Mouse (Mus musculus): Measurements from ENCODE around the gene Gdf5. TPM values are rescaled to one million over a fixed set of nuclear protein-coding genes. Genes with fewer than 3 reads are reported as not detected.

Gdf5 gene
- polyA plus RNA-seq (2016; fragmentation: Nextera tagmentation; extraction: Ambion mirVana), result 59.4 and 66.1 TPM in 2 replicates

DNA sequence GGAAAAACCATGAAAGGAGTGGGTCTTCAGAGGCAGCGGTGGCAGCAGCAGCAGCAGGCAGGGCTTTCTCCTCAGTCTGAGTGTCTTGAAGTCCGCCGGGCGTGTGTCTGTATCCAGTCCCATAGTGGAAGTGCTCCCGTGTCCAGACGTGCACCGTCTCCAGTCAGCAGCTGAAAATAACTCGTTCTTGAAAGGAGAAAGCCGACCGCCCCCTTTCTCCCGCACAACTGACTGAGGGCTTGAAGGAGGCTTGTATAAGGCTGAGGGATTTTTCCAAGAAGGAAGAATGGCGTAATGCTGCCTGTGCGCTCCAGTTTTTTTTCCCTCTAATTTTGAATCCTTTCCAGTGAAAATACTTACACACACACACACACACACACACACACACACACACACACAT lies at the start of gene Gdf5:
Gene Gdf5, minus strand, starts transcription at position 244 of the 400 bp plus-strand sequence.
- H3K9me3 ChIP-seq, result no peaks in the 10 kb centered on the region
- peaks cover 82% of the 10 kb centered on the region for H3K4me1 ChIP-seq (replicated peaks)

DNA sequence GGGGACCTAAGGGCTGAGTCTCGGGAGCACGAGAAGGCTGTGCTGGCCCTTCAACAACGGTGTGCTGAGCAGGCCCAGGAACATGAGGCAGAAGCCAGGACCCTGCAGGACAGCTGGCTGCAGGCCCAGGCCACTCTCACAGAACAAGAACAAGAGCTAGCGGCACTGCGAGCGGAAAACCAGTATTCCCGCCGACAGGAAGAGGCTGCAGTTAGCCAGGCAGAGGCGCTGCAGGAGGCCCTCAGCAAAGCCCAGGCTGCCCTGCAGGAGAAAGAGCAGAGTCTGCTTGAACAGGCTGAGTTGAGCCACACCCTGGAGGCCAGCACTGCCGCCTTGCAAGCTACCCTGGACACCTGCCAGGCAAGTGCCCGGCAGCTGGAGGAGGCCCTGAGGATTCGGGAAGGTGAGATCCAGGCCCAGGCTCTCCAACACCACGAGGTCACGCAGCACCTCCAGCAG lies 46.7 kb upstream of the Gdf5 start:
- Histone ChIP-seq H3K36me3 (peaks cover 100% of the 10 kb centered on the region), H3K9me3 (no peaks in the 10 kb centered on the region), H3K9ac (replicated peaks) (no peak overlapping the region), H3K4me1 (replicated peaks) (no peaks in the 10 kb centered on the region), H3K4me2 (no peak overlapping the region), H3K4me3 (replicated peaks) (no peak overlapping the region), H3K27me3 (no peaks in the 10 kb centered on the region), H3K27ac (no peak overlapping the region)
- 87% methylated on average over 14 of the region's 14 CpGs for WGBS
- no peak for ATAC-seq (ENCODE audit: insufficient number of reproducible peaks, insufficient read depth, low FRiP score, low TSS enrichment, low read depth)

More for the DNA sequence above, at the start of gene Gdf5:
- Histone ChIP-seq H3K36me3 (peaks cover 23% of the 10 kb centered on the region), H3K27ac (peak within 1 kb of the TSS; percentile 94), H3K4me2 (peak within 1 kb of the TSS; percentile 64), H3K9ac (replicated peaks) (peak within 1 kb of the TSS; percentile 64), H3K27me3 (no peaks in the 10 kb centered on the region; the same call in 1 of the 2 replicates), H3K4me3 (replicated peaks) (peak within 1 kb of the TSS; percentile 46)
- 25% methylated on average over 13 of the region's 13 CpGs for WGBS
- ATAC-seq (ENCODE audit: insufficient number of reproducible peaks, insufficient read depth, low FRiP score, low TSS enrichment, low read depth), result 0 out of 2 replicates have a peak, but pooled peaks have one; percentile 7

DNA sequence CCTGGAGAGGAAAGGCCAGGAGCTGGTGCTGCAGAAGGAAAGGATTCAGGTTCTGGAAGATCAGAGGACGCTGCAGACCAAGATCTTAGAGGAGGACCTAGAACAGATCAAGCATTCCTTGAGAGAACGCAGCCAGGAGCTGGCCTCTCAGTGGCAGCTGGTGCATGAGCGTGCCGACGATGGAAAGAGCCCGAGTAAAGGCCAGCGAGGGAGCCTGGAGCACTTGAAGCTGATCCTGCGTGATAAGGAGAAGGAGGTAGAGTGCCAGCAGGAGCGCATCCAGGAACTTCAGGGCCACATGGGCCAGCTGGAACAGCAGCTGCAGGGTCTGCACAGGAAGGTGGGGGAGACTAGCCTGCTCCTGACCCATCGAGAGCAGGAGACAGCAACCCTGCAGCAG lies 46.0 kb upstream of the Gdf5 start:
- ATAC-seq (ENCODE audit: insufficient number of reproducible peaks, insufficient read depth, low FRiP score, low TSS enrichment, low read depth), result no peak
- Histone ChIP-seq H3K36me3 (peaks cover 100% of the 10 kb centered on the region), H3K4me1 (replicated peaks) (no peaks in the 10 kb centered on the region), H3K27ac (no peak overlapping the region), H3K9ac (replicated peaks) (no peak overlapping the region), H3K9me3 (no peaks in the 10 kb centered on the region), H3K27me3 (no peaks in the 10 kb centered on the region), H3K4me3 (replicated peaks) (no peak overlapping the region), H3K4me2 (no peak overlapping the region)
- WGBS, result 94% methylated on average over 10 of the region's 10 CpGs

DNA sequence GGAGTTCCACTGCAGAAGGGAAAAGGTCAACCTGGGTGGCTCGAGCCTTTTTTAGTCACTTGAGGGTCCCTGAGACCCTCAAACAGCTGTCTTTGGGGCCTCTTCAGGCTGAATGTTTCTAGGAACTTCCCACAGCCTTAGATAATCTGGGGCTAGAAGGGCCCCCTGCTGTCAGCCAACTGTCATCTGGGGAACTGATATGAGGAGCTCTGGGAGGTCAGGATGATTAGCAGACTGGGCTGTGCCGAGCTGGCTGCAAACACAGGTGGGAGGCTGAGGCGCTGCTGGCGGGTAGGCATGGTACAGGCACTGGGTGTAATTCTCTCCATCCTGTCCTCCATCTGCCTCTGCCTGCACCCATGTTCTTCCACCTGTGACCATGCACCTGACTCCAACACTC lies 43.9 kb upstream of the Gdf5 start:
- 72% methylated on average over 4 of the region's 4 CpGs for WGBS
- H3K4me1 ChIP-seq (replicated peaks), result no peaks in the 10 kb centered on the region
- H3K9ac ChIP-seq (replicated peaks), result no peak overlapping the region
- no peak for ATAC-seq (ENCODE audit: insufficient number of reproducible peaks, insufficient read depth, low FRiP score, low TSS enrichment, low read depth)
- H3K36me3 ChIP-seq, result peaks cover 100% of the 10 kb centered on the region
- H3K27me3 ChIP-seq, result no peaks in the 10 kb centered on the region
- H3K27ac ChIP-seq, result no peak overlapping the region
- no peak overlapping the region for H3K4me2 ChIP-seq
- H3K9me3 ChIP-seq, result no peaks in the 10 kb centered on the region
- H3K4me3 ChIP-seq (replicated peaks), result no peak overlapping the region

DNA sequence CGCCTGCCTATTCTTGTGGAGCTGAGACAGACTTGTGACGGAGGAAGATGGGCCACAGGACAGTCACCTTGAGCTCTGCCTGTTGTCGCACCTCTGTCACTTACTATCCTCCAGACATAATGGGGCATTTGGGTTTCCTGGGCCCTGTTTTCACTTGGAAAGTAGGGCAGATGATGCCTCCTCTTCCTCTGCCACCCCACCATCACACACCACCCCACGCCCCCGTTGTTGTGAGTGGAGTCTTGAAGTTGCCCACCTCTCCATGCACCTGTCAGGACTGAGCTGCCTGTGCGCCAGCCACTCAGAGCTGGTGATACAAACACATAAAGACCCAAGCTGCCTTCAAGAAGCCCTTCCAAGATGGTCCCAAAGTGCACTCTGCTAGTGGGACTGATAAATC lies 42.0 kb upstream of the Gdf5 start:
- Histone ChIP-seq H3K4me1 (replicated peaks) (no peaks in the 10 kb centered on the region), H3K36me3 (peaks cover 100% of the 10 kb centered on the region), H3K9ac (replicated peaks) (no peak overlapping the region), H3K4me3 (replicated peaks) (no peak overlapping the region), H3K27me3 (no peaks in the 10 kb centered on the region), H3K4me2 (no peak overlapping the region), H3K27ac (no peak overlapping the region), H3K9me3 (no peaks in the 10 kb centered on the region)
- 93% methylated on average over 6 of the region's 6 CpGs for WGBS
- ATAC-seq (ENCODE audit: insufficient number of reproducible peaks, insufficient read depth, low FRiP score, low TSS enrichment, low read depth), result no peak

DNA sequence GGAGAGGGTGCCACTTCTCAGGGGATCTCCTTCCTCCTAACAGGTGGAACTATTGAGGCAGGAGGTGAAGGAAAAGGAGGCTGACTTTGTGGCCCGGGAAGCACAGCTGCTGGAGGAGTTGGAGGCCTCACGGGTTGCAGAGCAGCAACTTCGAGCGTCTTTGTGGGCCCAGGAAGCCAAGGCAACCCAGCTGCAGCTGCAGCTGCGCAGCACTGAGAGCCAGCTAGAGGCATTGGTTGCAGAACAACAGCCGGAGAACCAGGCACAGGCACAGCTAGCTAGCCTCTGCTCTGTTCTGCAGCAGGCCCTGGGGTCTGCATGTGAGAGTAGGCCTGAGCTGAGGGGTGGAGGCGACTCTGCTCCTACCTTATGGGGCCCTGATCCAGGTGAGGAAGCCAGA lies 40.6 kb upstream of the Gdf5 start:
- Histone ChIP-seq H3K9me3 (no peaks in the 10 kb centered on the region), H3K27me3 (no peaks in the 10 kb centered on the region), H3K4me3 (replicated peaks) (no peak overlapping the region), H3K4me2 (no peak overlapping the region), H3K9ac (replicated peaks) (no peak overlapping the region), H3K27ac (no peak overlapping the region), H3K36me3 (peaks cover 100% of the 10 kb centered on the region), H3K4me1 (replicated peaks) (no peaks in the 10 kb centered on the region)
- WGBS, result 73% methylated on average over 7 of the region's 7 CpGs
- ATAC-seq (ENCODE audit: insufficient number of reproducible peaks, insufficient read depth, low FRiP score, low TSS enrichment, low read depth), result no peak

DNA sequence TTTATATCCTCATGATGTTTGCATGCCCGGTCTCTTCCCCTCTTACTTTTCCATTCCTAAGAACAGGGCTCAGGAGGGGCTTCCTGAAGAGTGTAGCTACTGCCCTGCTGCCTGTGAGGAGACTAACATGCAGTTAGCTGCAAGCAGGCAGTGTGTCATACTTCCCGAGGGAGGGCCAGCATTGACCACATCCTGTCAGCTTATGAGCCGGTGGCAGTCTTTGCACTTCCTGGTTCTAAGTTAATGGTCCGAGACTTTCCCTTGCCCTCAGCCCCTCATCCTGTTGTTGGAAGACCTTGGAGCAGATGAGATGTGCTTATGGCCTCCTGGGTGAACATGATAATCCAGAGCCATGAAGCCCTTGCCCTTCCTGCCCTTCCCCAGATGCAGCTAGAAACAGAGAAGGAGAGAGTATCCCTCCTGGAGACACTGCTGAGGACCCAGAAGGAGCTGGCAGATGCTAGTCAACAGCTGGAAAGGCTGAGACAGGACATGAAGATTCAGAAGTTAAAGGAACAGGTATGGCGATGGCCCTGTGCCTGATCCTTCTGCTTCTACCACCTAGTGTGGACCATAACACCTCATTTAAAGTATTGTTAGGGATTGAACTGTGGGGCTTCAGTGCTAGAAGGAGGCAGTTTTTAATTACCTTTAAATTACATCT lies 34.3 kb upstream of the Gdf5 start:
- Histone ChIP-seq H3K4me3 (replicated peaks) (no peak overlapping the region), H3K4me1 (replicated peaks) (no peaks in the 10 kb centered on the region), H3K27ac (no peak overlapping the region), H3K9ac (replicated peaks) (no peak overlapping the region), H3K27me3 (no peaks in the 10 kb centered on the region), H3K36me3 (peaks cover 97% of the 10 kb centered on the region), H3K4me2 (no peak overlapping the region), H3K9me3 (no peaks in the 10 kb centered on the region)
- 82% methylated on average over 5 of the region's 5 CpGs for WGBS
- no peak for ATAC-seq (ENCODE audit: insufficient number of reproducible peaks, insufficient read depth, low FRiP score, low TSS enrichment, low read depth)

DNA sequence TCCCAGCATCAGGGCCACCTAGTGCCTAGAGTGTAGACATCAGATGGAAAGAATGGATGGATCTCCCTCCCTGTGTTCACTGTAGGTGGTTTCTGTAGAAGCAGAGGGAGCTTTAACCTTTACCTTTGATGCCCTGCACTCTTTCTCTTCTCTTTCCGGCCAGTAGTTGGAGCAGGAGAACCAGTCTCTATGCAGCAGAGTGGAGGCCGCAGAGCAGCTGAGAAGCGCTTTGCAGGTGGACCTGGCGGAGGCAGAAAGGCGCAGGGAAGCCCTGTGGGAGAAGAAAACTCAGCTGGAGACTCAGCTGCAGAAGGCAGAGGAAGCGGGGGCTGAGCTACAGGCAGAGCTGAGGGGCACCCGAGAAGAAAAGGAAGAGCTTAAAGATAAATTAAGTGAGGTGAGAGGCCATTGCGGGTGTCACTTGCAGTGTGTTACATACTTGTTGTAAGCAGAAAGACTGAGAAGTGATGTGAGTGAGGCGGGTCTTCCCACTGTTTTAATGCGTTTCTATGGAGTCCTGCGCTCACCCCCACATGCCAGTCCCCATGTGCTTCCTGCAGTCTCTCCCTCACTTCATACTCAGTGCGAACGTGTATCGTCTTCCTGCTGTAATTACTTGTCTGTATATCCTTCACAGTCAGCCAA lies 29.0 kb upstream of the Gdf5 start:
- no peak for ATAC-seq (ENCODE audit: insufficient number of reproducible peaks, insufficient read depth, low FRiP score, low TSS enrichment, low read depth)
- H3K4me2 ChIP-seq, result no peak overlapping the region
- H3K36me3 ChIP-seq, result peaks cover 93% of the 10 kb centered on the region
- no peak overlapping the region for H3K4me3 ChIP-seq (replicated peaks)
- H3K9ac ChIP-seq (replicated peaks), result no peak overlapping the region
- H3K27ac ChIP-seq, result no peak overlapping the region
- no peaks in the 10 kb centered on the region for H3K4me1 ChIP-seq (replicated peaks)
- H3K27me3 ChIP-seq, result no peaks in the 10 kb centered on the region
- no peaks in the 10 kb centered on the region for H3K9me3 ChIP-seq
- WGBS, result 79% methylated on average over 14 of the region's 14 CpGs

DNA sequence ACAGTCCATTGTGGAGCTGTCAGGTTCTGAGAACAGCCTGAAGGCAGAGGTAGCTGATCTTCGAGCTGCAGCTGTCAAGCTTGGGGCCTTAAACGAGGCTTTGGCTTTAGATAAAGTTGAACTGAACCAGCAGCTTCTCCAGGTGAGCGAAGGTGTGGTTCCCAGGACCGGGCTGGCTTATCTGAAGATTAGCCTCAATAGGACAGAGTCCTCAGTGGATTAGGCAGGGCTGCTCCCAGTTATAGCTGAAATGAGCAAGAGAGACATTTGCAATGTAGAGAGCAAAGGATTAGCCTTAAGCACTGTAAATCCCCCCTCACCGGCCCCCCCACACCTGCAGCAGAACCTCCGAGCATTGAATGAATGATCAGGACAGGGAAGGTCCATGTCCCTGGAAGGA lies 28.2 kb upstream of the Gdf5 start:
- Histone ChIP-seq H3K4me3 (replicated peaks) (no peak overlapping the region), H3K9ac (replicated peaks) (no peak overlapping the region), H3K4me2 (no peak overlapping the region), H3K27ac (no peak overlapping the region), H3K36me3 (peaks cover 93% of the 10 kb centered on the region), H3K9me3 (no peaks in the 10 kb centered on the region), H3K27me3 (no peaks in the 10 kb centered on the region), H3K4me1 (replicated peaks) (no peaks in the 10 kb centered on the region)
- WGBS, result 90% methylated on average over 6 of the region's 6 CpGs
- no peak for ATAC-seq (ENCODE audit: insufficient number of reproducible peaks, insufficient read depth, low FRiP score, low TSS enrichment, low read depth)

DNA sequence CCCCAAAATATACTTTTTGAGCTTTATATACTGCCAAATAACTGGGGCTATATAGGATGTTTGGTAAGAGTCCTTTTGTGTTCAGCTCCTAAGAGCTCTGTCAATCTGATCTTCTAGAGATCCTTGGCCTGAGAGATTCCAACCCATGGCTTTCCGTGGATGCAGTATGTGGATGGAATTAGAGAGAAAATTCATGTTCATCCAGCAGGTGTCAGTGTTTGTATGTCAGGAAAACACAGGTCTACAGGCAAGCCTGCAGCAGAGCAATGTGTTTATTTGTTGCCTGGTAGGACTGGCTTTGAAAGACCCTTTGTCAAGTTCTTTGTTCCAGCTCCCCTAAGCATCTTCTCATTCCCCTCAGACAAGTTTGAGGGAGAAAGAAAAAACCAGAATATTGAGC lies 17.8 kb upstream of the Gdf5 start:
- Histone ChIP-seq H3K4me1 (replicated peaks) (no peaks in the 10 kb centered on the region), H3K27me3 (no peaks in the 10 kb centered on the region), H3K27ac (no peak overlapping the region), H3K36me3 (peaks cover 74% of the 10 kb centered on the region), H3K4me3 (replicated peaks) (no peak overlapping the region), H3K9ac (replicated peaks) (no peak overlapping the region), H3K4me2 (no peak overlapping the region), H3K9me3 (no peaks in the 10 kb centered on the region)
- 54% methylated on average over 1 of the region's 1 CpGs for WGBS
- ATAC-seq (ENCODE audit: insufficient number of reproducible peaks, insufficient read depth, low FRiP score, low TSS enrichment, low read depth), result no peak

DNA sequence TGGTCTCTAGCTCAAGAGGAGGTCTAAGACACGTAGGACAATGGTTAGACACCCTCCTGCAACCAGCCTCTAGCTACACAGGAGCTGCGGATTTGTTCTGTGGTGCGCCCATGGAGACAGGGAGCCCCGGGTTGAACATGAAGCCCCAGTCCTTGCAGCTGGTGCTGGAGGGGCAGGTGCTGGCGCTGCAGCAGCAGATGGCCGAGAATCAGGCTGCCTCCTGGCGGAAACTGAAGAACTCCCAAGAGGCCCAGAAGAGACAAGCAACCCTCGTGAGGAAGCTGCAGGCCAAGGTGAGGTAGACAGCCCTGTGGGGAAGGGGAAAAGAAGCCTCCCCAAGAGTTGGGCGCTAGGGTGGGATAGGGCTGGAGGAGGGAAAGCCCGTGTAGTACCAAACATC lies 16.7 kb upstream of the Gdf5 start:
- Histone ChIP-seq H3K9me3 (no peaks in the 10 kb centered on the region), H3K4me3 (replicated peaks) (no peak overlapping the region), H3K27me3 (no peaks in the 10 kb centered on the region), H3K4me2 (no peak overlapping the region), H3K27ac (no peak overlapping the region), H3K9ac (replicated peaks) (no peak overlapping the region), H3K4me1 (replicated peaks) (no peaks in the 10 kb centered on the region; the same call in 1 of the 2 replicates), H3K36me3 (peaks cover 63% of the 10 kb centered on the region)
- ATAC-seq (ENCODE audit: insufficient number of reproducible peaks, insufficient read depth, low FRiP score, low TSS enrichment, low read depth), result no peak
- WGBS, result 87% methylated on average over 10 of the region's 10 CpGs
